Comparison of ENCODE assay signal across 8 mouse cellular contexts in the genomic region with DNA sequence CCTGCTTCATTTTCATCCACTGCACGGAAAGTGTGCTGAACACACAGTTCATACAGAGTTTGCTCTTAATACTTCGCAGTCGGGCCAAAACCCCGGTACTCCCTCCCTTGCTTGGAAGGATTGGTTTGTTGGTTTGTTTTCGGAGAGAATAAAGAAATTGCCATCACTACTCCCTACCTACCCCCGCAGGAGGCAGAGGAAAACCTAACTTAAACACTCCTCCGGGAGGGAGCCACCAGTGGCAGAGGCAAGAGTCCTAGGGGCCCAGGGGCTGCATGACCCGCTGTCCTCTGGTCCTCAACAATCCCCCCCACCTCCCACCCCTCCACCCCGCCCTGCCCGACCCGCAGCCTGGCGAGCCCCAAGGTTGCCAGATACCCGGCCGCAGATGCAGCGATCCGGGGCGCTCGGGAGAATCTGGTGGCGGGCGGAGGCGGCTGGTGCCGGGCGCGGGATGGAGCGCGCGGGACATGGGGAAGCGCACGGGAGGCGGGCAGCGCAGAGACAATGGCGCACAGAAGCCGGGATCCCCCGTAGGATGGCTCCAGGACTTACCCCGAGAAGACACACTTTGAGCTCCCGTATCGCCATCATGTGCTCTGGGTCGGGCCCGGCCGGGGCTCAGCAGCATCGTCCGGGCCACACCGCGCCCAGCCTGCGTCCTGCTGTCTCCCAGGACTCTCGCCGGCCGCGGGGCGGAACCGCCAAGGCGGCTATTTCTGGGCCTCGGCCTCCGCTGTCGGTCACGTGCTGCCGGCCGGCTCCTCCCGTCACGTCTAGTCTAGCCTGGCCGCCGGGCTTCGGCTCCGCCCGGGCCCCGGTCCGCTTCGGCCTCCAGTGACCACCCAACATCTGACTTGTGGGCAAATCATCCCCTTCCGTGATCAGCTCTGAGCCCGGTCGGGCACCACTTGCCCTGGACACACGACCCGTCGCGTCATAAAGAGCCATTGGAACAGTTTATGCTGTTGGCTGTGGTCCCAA. TPM values are rescaled to one million over a fixed set of nuclear protein-coding genes. Genes with fewer than 3 reads are reported as not detected.
DNase-seq lines count a peak whose midpoint lies in the region; ATAC-seq and TF ChIP-seq lines count a peak whose summit lies in the region.

A gene (minus strand): TSS at position 802 of the 984 bp plus-strand sequence.

- peak within 1 kb of the TSS; percentile 71 for H3K4me3 ChIP-seq in hindbrain, postnatal 0 days (ENCODE audit: low read length)
- peak within 1 kb of the TSS; percentile 72 for H3K4me3 ChIP-seq in left cerebral cortex, adult 2 months

- H3K27me3 ChIP-seq in hindbrain, postnatal 0 days (ENCODE audit: insufficient read depth, low read length), result no peaks in the 10 kb centered on the region

- intact Hi-C loops in gastrocnemius, postnatal 14 days (cut with DNase I; ENCODE audit: low total_unique reads), result no loop called here
- intact Hi-C loops in left cerebral cortex, adult 2 months (cut with DNase I), result loop anchor here (2.0 to 5.0 kb wide), 2 partner anchors 43 to 65 kb away; no protein-coding TSS in a partner anchor

- TF ChIP-seq CTCF in hindbrain, postnatal 0 days (IDR thresholded peaks at IDR 0.05; ENCODE audit: low read depth), result no peak
- TF ChIP-seq CTCF in left cerebral cortex, adult 2 months (IDR thresholded peaks at IDR 0.05), result no peak

- H3K9me3 ChIP-seq in hindbrain, postnatal 0 days (ENCODE audit: low read length), result no peaks in the 10 kb centered on the region

- ATAC-seq in hindbrain, postnatal 0 days, result peak; percentile 87

- H3K27ac ChIP-seq in hindbrain, postnatal 0 days, result peak within 1 kb of the TSS; percentile 72
- peak within 1 kb of the TSS; percentile 90 for H3K27ac ChIP-seq in left cerebral cortex, adult 2 months

- H3K4me2 ChIP-seq in hindbrain, postnatal 0 days (ENCODE audit: low read depth, low read length), result peak within 1 kb of the TSS; percentile 82

- peaks cover 38% of the 10 kb centered on the region for H3K4me1 ChIP-seq in hindbrain, postnatal 0 days (ENCODE audit: insufficient read depth, low read length)

- under 1% methylated on average over 70 of the region's 75 CpGs for whole genome bisulfite sequencing in hindbrain, postnatal 0 days

- DNase-seq in adrenal gland, adult 18-20 months (ENCODE audit: low spot score in 2 of 2), result peak; percentile 88 to 89
- peak; percentile 77 for DNase-seq in embryo, embryonic 10.5 days (ENCODE audit: low spot score)
- DNase-seq in gastrocnemius, postnatal 14 days, result peak; percentile 91
- peak; percentile 78 for DNase-seq in hindbrain, postnatal 0 days (ENCODE audit: low spot score)
- DNase-seq in left cerebral cortex, adult 2 months (ENCODE audit: extremely low spot score in 1 of 2, low spot score in 2 of 2), result peak; percentile 81 to 83
- peak; percentile 90 to 93 for DNase-seq in lung, postnatal 4 days
- DNase-seq in right cerebral cortex, adult 18-20 months, result peak; percentile 86
- peak; percentile 76 to 86 for DNase-seq in urinary bladder, postnatal 36 days (ENCODE audit: low spot score in 2 of 2)

- peak within 1 kb of the TSS; percentile 81 for H3K9ac ChIP-seq in hindbrain, postnatal 0 days (replicated peaks; ENCODE audit: low read length)

- no peaks in the 10 kb centered on the region for H3K36me3 ChIP-seq in hindbrain, postnatal 0 days (ENCODE audit: insufficient read depth, low read length)

RNA-seq across cellular contexts. Expression of the gene that starts here (rescaled TPM):
- 10 to 100 TPM; 29.5 to 42.4 TPM for total RNA-seq in adrenal gland, adult 18-20 months (2021)
- total RNA-seq in gastrocnemius, postnatal 14 days (2021), result 10 to 100 TPM; 14.1 to 15.4 TPM
- total RNA-seq in hindbrain, postnatal 0 days (2014; rRNA removed), result 88.1 and 89.8 TPM in 2 replicates
- 67.2 and 70.9 TPM in 2 replicates for polyA plus RNA-seq in hindbrain, postnatal 0 days (2015; fragmentation: Nextera tagmentation; extraction: Ambion mirVana)
- total RNA-seq in left cerebral cortex, adult 2 months (2021), result 10 to 100 TPM; 53.6 to 54.7 TPM

Comparison
In these comparisons a context has a peak if more than half of its experiments do, and no peak if none do; other contexts are left out.
1. Peak in every context shown above with its lines: DNase-seq, ATAC-seq, H3K4me3 ChIP-seq and H3K27ac ChIP-seq.